Mouse (Mus musculus) right cerebral cortex, postnatal 36 days (tissue): ENCODE measurements around the gene Slc2a4.

Experiments
- DNase-seq, 2 experiments: peaks; one replicate each; pipeline ENCODE4 v3.0.0; 2022; ENCODE audit warnings: low spot score in 2 of 2, mixed read lengths in 1 of 2

The Slc2a4 gene

GRCm38 (mm10) chr11:69948066-69948762 lies at the start of gene Slc2a4:
Slc2a4 (minus strand) TSS chr11:69948188.
- no peak for DNase-seq

- DNase-seq: no peak
Observed at GRCm38 (mm10) chr11:69997070-69997509, 49.1 kb upstream of the Slc2a4 start.

- DNase-seq: no peak
Observed at GRCm38 (mm10) chr11:69996161-69997061, 48.4 kb upstream of the Slc2a4 start.

- peak; percentile 96 to 98 for DNase-seq
Observed at GRCm38 (mm10) chr11:69995391-69995960, 47.5 kb upstream of the Slc2a4 start, which contains the start of gene Phf23. Phf23 (plus strand) TSS chr11:69995777.

GRCm38 (mm10) chr11:69994401-69995090 lies 46.6 kb upstream of the Slc2a4 start:
- no peak for DNase-seq

- DNase-seq: no peak
Observed at GRCm38 (mm10) chr11:69992932-69993331, 44.9 kb upstream of the Slc2a4 start.

GRCm38 (mm10) chr11:69992396-69992795 lies 44.4 kb upstream of the Slc2a4 start:
- no peak for DNase-seq

GRCm38 (mm10) chr11:69991711-69992110 lies 43.7 kb upstream of the Slc2a4 start:
- no peak for DNase-seq

- DNase-seq: peak; percentile 92 to 94
Observed at GRCm38 (mm10) chr11:69990850-69991691, 43.1 kb upstream of the Slc2a4 start, which contains the start of gene Gabarap. Gabarap (plus strand) TSS chr11:69991143.

- DNase-seq: no peak
Observed at GRCm38 (mm10) chr11:69989949-69990348, 42.0 kb upstream of the Slc2a4 start.

- no peak for DNase-seq
Observed at GRCm38 (mm10) chr11:69984431-69984830, 36.4 kb upstream of the Slc2a4 start.

GRCm38 (mm10) chr11:69983377-69983776 lies 35.4 kb upstream of the Slc2a4 start:
- no peak for DNase-seq

GRCm38 (mm10) chr11:69982877-69983276 lies 34.9 kb upstream of the Slc2a4 start:
- DNase-seq: no peak

- DNase-seq: no peak
Observed at GRCm38 (mm10) chr11:69982225-69982624, 34.2 kb upstream of the Slc2a4 start, which contains the start of gene Elp5. Elp5 (minus strand) TSS chr11:69982517.

- no peak for DNase-seq
Observed at GRCm38 (mm10) chr11:69981141-69981762, 33.3 kb upstream of the Slc2a4 start, which contains the start of gene Ctdnep1. Ctdnep1 (plus strand) TSS chr11:69981156.

GRCm38 (mm10) chr11:69980196-69981140 lies 32.5 kb upstream of the Slc2a4 start:
- peak; percentile 98 to 99 for DNase-seq

- DNase-seq: no peak
Observed at GRCm38 (mm10) chr11:69979827-69980195, 31.8 kb upstream of the Slc2a4 start.

- no peak for DNase-seq
Observed at GRCm38 (mm10) chr11:69976271-69976670, 28.3 kb upstream of the Slc2a4 start.

- no peak for DNase-seq
Observed at GRCm38 (mm10) chr11:69974907-69975306, 26.9 kb upstream of the Slc2a4 start.
